Mouse (Mus musculus) layer of hippocampus, postnatal 25 days (tissue): Measurements from ENCODE around the gene Gm20738. TPM values are rescaled to one million over a fixed set of nuclear protein-coding genes. Genes with fewer than 3 reads are reported as not detected.
"Not testable (repeated sequence)": the region's sequence is repeated elsewhere in the genome, so short reads cannot be mapped to it uniquely, and the experiment has no call there.

Source experiments
- DNase-seq, 2 experiments: peaks; one replicate each; pipeline ENCODE4 v3.0.0; 2022; ENCODE audit warnings: mixed read lengths in 2 of 2, low spot score in 1 of 2; ENCODE audit errors: extremely low spot score in 1 of 2
- total RNA-seq, 2 experiments: library from RNA; stranded (reverse); gene quantifications; 2 replicates each; pipeline ENCODE4 v1.2.3; 2021

The Gm20738 gene
- not detected for total RNA-seq

DNA sequence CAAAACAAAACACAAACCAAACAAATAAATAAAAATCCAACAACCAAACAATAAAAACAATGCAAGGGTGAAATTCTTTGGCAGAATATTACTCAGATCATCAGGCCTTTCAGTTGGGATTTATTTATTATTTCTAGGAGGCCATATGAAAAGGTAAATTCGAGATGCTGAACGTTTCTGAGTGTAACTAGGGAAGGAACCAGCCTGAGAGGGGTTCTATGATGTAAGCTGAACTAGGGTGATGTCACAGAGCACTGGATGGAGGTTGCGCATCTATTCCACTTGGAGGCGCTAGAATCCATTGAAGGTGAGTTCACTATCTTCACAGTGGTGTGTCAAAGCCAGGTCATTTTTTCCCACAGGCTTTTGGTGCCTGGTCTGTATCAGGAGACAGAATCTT is at the start of gene Gm20738:
Gene Gm20738 (plus strand): TSS at position 301 of the 400 bp plus-strand sequence.
- DNase-seq, result not testable (repeated sequence)
